Mouse (Mus musculus) adrenal gland, postnatal 25 days (tissue): ENCODE measurements at regions not wholly inside any gene's neighbourhood (a gene's known extent, or its start where the extent isn't known, plus 50 kb on each side); places are given as distances from the start of the nearest gene placed in this dataset.

Experiments
- DNase-seq: peaks from one replicate; pipeline ENCODE4 v3.0.0; 2021; ENCODE audit warnings: mixed read lengths

DNA sequence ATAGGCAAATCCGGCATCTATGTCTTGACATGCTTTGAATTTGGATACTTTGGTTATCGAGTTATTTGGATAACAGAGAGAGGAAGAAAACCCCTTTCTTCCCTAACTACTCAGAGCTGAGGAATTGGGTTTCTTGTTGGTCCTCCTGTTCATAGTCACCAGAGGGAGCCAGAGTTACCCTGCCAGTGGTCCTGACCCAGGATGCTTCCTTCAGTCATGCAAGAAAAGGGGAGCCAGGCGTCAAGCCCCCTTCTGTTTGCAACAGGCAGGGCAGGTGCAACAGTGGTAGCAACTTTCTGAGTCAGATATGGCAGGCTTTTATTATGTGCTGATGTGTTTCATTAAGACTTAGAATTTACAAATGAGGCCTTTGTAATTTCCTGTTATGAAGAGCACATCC lies 101.4 kb upstream of the B430305J03Rik start:
- no peak for DNase-seq

DNA sequence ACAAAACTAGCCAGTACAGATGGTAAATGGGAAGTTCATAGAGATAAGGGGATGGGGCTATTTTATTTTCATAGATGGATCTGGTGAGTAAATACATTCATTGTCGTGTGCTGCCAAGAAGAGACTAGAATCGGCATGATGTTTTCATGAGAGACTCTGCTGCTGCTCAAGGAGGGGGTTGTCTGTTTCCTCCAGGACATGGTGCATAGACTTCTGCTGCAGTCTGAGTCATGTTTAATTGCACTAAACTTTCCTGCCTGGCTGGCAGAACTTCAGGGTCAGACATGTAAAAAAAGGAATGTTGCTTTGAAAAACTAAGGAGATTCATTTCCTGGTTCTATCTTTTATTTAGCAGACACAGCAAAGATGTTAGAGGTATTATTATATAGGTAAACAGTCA lies 100.9 kb upstream of the B430305J03Rik start:
- DNase-seq: no peak

DNA sequence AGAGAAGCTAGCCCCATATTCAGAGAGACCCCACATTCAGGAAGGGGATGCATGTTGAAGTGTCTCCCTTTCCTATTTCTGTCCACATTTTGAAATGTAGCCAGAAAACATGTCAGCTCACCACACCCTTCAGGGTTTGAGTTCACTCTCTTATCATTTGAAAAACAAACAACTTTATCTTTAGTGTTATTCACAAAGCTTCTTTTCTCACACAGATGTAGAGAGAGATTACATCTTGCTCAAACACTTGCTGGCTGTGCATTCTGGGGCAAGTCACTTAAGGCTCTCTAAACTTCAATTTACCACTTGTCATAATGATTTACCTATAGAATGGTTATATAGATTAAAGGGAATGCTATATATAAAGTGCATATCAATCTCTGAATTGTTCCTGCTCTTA lies 94.3 kb upstream of the B430305J03Rik start:
- no peak for DNase-seq

DNA sequence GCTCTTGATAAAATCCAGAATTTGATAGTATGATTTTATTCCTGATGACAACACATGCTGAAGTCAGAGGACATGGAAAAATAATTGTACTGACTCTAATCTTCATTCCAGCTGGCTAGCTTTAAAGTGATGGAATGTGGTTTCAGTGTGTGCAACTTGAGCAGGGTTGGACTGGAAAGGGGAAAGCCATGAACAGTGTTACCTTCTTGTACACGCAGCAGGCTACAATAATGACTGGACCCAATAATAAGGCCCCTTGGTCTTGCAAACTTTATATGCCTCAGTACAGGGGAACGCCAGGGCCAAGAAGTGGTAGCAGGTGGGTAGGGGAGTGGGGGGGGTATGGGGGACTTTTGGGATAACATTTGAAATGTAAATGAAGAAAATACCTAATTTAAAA lies 90.8 kb upstream of the B430305J03Rik start:
- no peak for DNase-seq

DNA sequence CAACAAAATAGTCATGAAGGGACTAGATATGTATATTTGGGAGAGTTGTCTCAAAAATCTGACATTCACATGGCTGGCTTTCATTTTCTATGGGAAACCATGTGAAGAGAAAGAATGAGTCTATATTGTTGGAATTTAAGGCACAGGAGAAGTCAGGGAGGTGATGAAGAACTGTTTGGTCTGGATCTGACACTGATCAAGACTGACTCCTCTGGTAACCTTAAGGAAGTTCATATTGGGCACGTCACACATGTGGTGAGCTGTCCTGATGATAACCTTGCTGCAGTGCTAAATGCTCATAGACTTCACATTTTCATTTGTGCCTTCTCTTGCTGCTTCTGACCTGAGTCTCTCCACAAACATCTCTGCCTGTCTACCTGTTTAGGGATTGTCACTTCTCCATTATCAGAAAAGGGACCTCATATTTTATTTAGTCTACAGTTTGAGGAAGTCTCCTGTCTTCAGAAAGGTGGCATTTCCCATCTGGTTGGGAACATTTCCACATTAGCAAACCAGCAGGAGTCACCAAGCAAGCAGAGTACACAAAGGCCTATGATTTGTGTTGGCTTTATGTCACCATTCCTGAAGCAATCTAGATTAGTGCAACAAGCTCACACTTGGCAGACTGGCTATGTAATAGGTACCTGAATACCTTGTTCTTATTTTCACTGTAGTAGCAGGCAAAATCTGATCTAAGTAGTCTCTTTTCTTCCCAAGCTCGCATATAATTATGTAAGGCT lies 76.4 kb upstream of the B430305J03Rik start:
- no peak for DNase-seq

DNA sequence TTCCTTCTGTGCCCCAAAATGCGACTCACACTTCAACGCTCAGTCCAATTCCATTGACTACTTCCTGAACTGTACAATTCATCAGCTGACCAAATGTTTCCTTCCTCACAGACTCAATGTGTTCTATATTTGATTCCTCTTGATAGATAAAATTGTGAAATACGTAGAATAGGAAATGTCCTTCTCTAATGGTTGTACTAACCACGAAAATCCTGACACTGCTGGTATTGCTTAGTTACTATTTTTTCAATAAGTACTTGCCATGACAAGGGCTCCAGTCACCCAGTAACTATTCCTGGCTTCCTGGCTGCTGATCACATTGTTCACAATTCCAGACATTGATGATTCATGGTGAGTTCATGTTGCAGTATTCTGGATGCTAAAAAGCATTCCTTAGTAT lies 75.7 kb upstream of the B430305J03Rik start:
- no peak for DNase-seq

DNA sequence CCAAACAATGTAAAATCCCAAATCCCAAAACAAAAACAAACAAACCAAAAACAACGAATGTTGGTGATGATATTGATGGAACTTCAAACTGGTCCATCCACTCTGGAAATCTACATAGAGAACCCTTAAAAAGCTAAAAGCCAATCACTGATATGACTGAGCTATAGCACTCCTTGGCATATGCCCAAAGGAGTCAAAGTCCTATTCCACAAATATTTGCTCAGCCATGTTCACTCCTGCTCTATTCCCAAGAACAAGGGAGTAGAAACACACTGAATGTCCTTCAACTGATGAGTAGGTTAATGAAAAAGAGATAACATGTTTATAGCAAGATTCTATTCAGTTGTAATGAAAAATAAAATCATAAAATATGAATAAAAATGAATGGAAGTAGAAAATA lies 63.0 kb upstream of the B430305J03Rik start:
- no peak for DNase-seq

DNA sequence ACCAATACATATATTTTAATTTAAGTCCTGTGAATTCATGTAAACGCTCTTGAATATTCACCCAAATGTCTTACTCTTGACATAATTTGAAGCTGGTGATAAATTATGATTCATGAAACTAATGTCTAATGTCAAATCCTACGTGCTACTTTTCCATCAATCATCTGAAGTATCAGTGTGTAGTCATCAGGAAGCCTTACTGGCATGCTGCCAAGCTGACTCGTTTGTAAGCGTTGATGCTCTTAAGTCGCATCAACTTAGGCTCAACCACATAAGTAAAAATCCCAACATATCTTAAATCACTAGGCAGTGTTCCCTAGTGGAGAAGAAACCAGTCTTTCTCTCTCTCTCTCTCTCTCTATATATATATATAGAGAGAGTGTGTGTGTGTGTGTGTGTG lies 58.2 kb upstream of the B430305J03Rik start:
- peak; percentile 9 for DNase-seq

DNA sequence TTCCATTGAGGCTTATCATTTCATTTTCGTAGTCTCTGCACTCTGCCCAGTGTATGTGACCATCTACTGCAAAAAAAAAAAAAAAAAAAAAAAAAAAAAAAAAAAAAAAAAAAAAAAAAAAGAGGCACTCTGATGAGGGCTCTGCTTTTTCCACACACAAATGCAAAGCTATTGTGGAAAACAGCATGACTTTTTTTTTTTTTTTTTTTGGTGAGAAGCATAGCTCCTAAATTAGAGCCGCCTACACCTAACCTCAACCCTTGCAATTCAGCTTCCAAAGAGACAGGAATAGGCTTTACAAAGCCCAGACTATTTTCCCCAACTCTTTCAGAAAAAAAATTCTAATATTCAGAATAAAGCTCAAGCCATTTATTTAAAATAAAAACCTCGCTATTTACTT lies 54.0 kb upstream of the B430305J03Rik start:
- no peak for DNase-seq

DNA sequence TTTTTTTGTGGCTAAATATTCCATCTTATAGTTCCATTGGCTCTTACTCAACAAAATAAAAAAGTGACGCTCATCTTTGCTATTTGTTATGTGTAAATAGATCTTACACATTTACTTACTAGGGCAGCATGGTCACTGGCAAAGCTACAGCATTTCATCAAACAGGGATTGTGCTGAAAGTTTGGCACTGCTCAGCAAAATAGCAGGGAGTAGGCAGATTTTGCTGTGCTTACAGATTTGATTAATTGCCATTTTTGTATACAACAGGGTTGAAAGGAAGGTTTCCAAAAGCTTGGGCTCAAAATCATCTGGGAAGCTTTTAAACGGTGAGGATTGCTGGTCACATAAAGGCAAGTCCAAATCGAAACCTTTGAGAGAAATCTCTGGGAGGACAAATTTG lies 52.3 kb upstream of the B430305J03Rik start:
- DNase-seq: no peak
